Mouse (Mus musculus) left cerebral cortex, postnatal 25 days (tissue): ENCODE results near the gene Ednra. TPM values are rescaled to one million over a fixed set of nuclear protein-coding genes. Genes with fewer than 3 reads are reported as not detected.
A peak's percentile ranks its signal among the peaks of the same experiment; 100 is the strongest.

ENCODE experiments used
- DNase-seq, 2 experiments: peaks; one replicate each; pipeline ENCODE4 v3.0.0; 2022; ENCODE audit warnings: low spot score in 2 of 2, mixed read lengths in 1 of 2
- intact Hi-C: fragments of 180-260 bp; cut with DNase I; formaldehyde crosslinking; loops from one replicate; pipeline ENCODE4 v1.15.1; 2025
- total RNA-seq, 2 experiments: library from RNA; stranded (reverse); gene quantifications; 2 replicates each; pipeline ENCODE4 v1.2.3; 2021

Ednra gene
- total RNA-seq = 1 to 10 TPM; 4.0 to 4.1 TPM

- intact Hi-C loops = no loop called here
- peak; percentile 14 to 17 for DNase-seq
These were observed at the start of gene Ednra for GRCm38 (mm10) chr8:77724046-77724930. Gene Ednra (minus strand): TSS chr8:77724464.

DNA sequence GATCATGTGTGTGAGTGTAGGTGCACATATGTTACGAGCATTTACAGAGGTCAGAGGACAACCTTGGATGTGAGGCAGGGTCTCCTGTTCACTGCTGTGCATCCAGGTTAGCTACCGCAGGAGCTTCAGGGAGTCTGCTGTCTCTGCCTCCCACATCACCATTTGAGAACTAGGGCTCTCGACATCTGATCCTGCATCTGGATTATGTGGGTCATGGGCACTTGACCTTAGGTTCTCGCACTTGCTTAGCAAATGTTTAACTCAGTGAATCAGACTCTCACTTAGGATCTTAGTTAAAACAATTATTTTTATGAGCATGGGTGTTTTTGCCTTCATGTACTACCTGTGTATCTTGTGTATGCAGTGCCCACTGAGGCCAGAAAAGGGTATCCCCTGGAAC is 49.6 kb upstream of the Ednra start:
- DNase-seq = no peak
- intact Hi-C loops = no loop called here

DNA sequence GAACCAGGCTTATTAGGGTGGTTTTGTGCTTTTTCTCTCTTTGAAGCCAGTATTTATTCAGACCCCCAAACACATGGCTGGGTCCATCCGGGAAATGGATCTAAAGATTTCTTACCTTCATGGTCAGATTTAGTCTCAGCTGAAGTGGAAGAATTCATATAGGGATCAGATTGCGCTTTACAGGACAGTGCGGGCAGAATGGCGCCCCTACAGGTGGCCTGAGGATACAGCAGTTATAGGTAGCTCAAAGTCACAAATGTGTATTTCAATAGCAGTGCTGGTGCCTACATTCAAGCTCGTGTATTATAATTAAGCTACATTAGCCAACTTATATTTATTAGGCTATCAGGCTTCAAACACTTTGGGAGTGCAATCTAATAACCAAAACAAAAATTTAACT is 49.0 kb upstream of the Ednra start:
- intact Hi-C loops = no loop called here
- DNase-seq = no peak

DNA sequence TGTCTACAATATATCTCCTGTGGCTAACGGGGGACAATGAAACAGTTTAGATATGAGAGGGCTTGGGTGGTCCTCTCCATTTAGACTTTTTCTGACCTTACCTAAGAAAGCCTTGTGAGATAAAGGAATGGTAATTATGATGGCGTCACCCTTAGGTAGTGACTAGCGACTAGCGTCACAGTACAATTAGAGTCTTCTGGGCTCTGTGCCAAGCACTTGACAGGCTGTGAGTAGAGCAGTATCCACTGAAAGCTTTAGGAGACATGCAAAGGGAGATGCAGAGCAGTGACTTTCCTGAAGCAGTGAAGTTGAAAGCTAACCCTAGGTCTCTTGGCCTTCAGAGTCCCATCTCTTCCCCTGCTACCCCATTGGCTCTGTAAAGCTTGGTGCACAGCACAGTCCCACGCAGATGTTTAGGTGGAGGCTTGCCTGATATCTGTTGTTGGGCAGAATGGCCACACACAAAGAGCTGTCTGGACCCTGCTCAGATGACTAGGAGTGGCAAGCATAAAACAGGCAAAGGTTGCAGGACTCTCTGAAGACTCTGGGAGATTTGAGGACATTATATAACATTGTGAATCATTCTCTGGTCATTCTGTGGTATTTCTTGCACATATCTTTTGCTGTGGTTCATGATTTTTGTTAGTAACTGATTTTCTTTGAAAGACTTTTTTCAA is 48.1 kb upstream of the Ednra start:
- peak; percentile 11 to 18 for DNase-seq
- intact Hi-C loops = no loop called here

DNA sequence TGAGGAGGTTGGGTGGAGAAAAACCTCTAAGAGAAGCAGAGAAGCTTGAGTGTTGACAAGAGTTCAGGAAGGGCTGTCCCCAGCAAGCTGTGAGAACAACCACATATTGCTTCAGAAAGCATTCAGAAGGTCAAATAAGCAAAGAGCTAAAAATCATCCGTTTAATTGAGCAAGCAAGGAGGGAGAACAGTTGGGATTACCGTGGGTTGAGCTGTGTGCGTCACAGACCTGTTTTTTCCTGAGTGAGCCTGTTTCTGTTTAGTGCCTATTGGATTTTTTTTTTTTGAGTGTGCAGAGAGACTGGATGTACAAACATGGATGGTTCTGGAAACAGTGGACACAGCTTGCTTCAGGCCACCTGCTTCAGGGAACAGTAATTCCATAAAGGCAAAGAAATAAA is 46.7 kb upstream of the Ednra start:
- intact Hi-C loops = no loop called here
- DNase-seq = peak in 1 of 2 experiments; percentile 7

DNA sequence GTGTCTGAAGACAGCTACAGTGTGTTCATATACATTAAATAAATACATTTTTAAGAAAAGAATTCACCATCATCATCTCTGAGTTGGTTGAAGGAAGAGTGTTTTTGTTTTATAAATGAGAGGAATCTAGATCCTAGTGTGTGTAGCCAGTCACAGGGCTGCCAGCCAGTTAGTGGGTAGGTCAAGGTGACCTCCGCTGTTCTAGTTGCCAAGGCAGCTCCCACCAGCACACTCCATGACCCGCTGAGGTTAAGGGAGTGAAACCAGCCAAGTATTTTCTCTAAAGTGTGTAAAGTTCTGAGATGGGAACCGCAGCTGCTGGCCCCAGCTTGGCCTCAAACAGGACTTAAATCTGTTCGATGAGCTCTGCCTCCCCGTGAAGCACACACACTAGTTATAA is 44.7 kb upstream of the Ednra start:
- DNase-seq = no peak
- intact Hi-C loops = no loop called here

DNA sequence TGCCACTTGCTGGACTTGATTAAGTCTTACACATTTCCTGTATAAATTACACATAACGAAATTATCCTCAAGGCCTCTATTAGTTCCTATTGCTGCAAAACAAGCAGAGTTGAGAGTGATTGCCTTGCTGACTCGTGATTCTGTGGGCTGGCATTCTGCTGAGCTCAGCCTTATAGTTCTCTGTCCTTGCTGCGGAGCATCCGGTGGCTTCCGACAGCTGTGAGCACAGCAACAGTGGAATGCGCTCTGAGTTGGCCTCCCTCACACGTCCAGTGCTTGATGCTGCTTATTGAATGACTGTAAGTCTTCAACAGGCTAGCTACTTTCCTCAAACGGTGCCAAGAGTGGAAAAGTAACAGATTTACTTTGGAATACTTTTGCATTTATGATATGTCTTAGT is 40.0 kb upstream of the Ednra start:
- peak in 1 of 2 experiments; percentile 9 for DNase-seq
- intact Hi-C loops = no loop called here

DNA sequence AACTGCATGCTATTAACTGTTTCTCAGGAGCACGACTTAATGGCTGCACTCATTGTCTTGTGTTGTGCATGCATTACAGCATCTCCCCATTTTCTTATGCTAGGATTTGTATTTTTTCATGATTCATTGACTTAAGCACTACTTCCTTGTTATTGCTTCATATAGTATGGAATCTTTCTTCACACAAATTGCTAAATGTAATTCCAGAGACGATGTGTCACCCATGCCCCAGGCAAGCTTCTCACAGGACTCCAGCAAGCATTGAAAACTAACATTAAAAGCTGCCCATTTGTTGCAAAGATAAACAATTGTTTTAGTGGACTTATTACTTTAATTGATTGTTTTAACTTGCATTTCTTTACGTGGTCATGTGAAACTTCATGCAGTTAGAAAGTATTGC is 38.7 kb upstream of the Ednra start:
- no peak for DNase-seq
- intact Hi-C loops = no loop called here

DNA sequence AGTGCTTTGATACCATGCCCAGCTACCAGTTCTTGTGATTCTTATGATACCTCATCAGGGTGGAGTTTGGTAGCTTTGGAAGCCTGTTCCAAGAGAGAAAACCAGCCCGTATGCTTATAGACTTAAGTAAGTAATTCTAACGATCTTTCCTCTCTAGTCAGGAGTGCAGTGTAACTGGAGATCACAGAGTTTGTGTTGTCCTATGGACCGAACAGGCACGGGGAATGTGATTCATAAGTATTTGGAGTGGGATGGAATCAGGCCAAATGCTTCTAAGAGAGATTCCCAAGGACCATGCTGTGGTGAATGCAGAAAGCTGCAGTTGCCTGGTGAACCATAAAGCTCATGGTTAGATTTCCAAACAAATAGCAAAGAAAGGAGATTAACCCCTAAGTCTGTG is 31.2 kb upstream of the Ednra start:
- intact Hi-C loops = no loop called here
- DNase-seq = no peak

- DNase-seq = no peak
- intact Hi-C loops = no loop called here
These were observed 29.5 kb upstream of the Ednra start for GRCm38 (mm10) chr8:77753796-77754195.

DNA sequence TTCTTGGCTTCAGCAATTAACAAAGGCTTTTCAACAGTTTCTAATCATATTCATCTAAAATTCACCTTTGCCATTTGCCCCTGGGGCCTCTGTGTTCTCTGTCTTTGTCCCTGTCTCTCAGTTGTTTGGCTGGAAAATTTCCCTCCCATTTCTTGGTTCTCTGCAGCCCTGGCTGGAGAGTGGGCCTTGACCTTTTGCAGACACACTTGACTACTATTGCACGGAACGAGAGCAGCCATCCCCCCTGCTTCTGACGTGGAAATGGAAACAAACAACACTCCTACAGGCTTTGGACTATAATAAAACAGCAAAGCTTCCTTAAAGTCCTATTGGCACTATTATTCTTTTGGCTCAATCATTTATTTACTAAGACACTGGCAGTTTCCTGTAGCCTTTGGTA is 27.8 kb upstream of the Ednra start:
- intact Hi-C loops = no loop called here
- no peak for DNase-seq

DNA sequence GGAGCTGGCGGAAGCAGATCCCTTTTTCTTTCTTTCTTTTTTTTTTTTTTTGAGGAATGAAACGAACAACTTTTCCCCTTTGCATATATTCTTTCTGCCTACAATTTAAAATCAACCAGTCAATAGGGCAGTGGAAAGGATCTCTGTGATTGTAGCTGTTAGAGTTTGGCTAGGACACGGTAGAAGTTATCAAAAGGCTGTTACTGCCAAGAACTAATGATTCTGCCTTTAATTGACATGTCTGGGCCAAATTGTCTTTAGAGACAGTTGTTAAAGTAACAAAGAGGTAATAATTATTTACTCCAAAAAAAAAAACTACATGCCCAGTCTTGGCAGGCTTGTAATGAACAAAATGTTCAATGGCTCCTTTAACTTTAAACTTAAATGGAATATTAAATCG is 26.1 kb upstream of the Ednra start:
- no peak for DNase-seq
- intact Hi-C loops = no loop called here

GRCm38 (mm10) chr8:77744476-77744875 is 20.2 kb upstream of the Ednra start:
- no peak for DNase-seq
- intact Hi-C loops = no loop called here

- intact Hi-C loops = no loop called here
- no peak for DNase-seq
These were observed 18.1 kb upstream of the Ednra start for GRCm38 (mm10) chr8:77742395-77742794.

GRCm38 (mm10) chr8:77741050-77741777 is 16.9 kb upstream of the Ednra start:
- intact Hi-C loops = no loop called here
- peak; percentile 6 to 69 for DNase-seq

GRCm38 (mm10) chr8:77738419-77738818 is 14.2 kb upstream of the Ednra start:
- intact Hi-C loops = no loop called here
- no peak for DNase-seq

DNA sequence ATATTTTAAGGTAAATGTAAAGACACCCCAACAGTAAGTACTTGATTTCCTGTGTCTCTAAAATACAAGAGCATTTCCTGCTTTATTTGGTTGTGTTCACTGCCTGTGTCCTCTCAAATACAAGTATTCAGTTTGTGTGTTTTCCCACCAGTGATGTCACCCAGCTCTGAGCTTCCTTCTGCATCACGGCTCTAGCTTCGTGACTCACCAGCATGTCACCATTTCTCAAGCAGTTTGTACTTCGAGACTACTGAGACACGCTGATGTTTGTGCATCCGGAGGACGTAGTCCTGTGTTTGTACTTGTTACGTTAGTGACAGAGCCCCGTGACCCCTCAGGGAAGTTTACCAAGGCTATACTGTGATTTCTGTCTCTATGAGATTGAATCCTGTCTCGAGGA is 13.1 kb upstream of the Ednra start:
- no peak for DNase-seq
- intact Hi-C loops = no loop called here

DNA sequence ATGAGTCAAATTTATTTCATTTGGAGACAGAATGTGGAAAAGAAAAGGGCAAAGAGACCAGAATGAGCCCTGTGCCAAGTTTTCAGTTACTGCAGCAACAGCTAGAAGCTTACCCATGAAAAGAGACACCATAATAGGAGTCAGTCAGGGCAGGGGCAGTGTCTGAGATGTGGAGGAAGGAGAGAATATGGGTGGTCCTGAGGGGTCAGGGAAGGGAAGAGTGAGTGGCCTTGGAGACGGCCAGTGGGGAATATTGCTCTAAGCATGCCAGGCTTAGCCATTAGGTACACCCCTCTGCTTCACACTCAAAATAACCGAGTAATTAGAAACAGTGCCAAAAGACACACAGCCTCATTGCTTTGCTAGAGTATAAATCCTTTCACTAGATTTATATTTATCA is 9.5 kb upstream of the Ednra start:
- intact Hi-C loops = no loop called here
- DNase-seq = no peak

DNA sequence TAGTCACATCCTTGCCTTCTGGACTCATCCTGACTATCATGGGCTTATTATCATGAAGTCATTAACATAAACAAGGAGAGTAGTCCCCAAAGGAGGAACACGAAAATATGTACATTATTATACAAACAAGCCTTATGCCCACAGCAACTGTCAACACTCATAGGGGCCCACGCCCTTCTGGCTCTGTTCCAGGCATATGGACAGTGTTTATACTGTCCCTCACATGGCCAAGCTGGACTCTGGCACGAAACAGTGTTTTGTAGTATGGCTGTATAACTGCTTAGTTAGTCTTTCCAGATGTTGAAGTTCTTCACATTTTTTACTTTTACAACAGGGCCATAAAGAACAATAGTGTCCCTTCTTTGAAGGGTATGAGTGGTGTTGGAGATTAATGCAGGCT is 8.7 kb upstream of the Ednra start:
- DNase-seq = no peak
- intact Hi-C loops = no loop called here

DNA sequence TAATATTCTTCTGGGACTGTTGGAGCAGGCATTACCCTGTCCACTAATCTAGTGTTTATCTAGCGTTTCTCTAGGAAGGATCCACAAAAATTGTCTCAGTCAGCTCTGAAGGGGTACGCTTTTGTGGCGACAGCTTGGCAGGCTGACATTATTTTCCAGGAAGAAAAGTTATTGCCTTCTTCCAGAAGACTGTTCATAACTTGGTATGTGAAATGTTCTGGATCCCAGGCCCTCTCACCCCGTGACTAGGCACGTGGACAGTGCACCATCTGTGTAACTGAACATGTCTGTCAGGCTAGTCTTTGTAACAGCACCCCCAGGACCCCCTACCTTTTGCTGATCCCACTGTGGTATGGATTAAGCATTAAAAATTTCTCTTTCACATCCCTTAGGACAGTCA is 1.1 kb upstream of the Ednra start:
- no peak for DNase-seq
- intact Hi-C loops = no loop called here
